Mouse (Mus musculus) heart, embryonic 16.5 days (tissue): ENCODE measurements at regions not wholly inside any gene's neighbourhood (a gene's known extent, or its start where the extent isn't known, plus 50 kb on each side); places are given as distances from the start of the nearest gene placed in this dataset.

Source experiments
- ATAC-seq: fragments of 200-750 bp; cut with Nextera tagmentation; replicated peaks from 2 replicates; pipeline ENCODE4 v1.8.0; 2017; ENCODE audit warnings: moderate number of reproducible peaks; ENCODE audit not compliant: insufficient read depth, low FRiP score; ENCODE audit errors: extremely low read depth
- H3K27ac ChIP-seq: fragments of 300-500 bp; sonication (generic); 2 replicates; pipeline ENCODE4 v1.5.1; 2014; ENCODE audit warnings: mild to moderate bottlenecking, low read length, control low read depth, moderate library complexity
- H3K27me3 ChIP-seq: fragments of 300-500 bp; sonication (generic); 2 replicates; pipeline ENCODE4 v1.6.1; 2014; ENCODE audit warnings: low read length, mixed read lengths; ENCODE audit not compliant: control insufficient read depth, insufficient read depth
- H3K36me3 ChIP-seq: fragments of 300-500 bp; sonication (generic); 2 replicates; pipeline ENCODE4 v1.6.1; 2014; ENCODE audit not compliant: control insufficient read depth, insufficient read depth
- H3K4me1 ChIP-seq: fragments of 300-500 bp; sonication (generic); 2 replicates; pipeline ENCODE4 v1.6.1; 2014; ENCODE audit warnings: low read length, mixed read lengths; ENCODE audit not compliant: control insufficient read depth, insufficient read depth
- H3K4me2 ChIP-seq: fragments of 300-500 bp; sonication (generic); 2 replicates; pipeline ENCODE4 v1.6.1; 2014; ENCODE audit warnings: low read depth, mild to moderate bottlenecking, control low read depth, low read length
- H3K4me3 ChIP-seq: fragments of 300-500 bp; sonication (generic); 2 replicates; pipeline ENCODE4 v1.5.1; 2014; ENCODE audit warnings: mild to moderate bottlenecking, control low read depth, low read length
- H3K9ac ChIP-seq: fragments of 300-500 bp; sonication (generic); 2 replicates; pipeline ENCODE4 v1.6.1; 2014; ENCODE audit warnings: low read length, control low read depth
- H3K9me3 ChIP-seq: fragments of 300-500 bp; sonication (generic); replicated peaks from 2 replicates; pipeline ENCODE4 v1.6.1; 2016; ENCODE audit warnings: low read length; ENCODE audit not compliant: control insufficient read depth
- WGBS: fragments of 180-500 bp; shearing (Covaris S2); extraction: QIAGEN DNeasy Blood & Tissue Kit; methylation state at CpG from one replicate; pipeline ENCODE4 v1.1.7; 2014; 5-methylcytosine and 5-hydroxymethylcytosine counted together

DNA sequence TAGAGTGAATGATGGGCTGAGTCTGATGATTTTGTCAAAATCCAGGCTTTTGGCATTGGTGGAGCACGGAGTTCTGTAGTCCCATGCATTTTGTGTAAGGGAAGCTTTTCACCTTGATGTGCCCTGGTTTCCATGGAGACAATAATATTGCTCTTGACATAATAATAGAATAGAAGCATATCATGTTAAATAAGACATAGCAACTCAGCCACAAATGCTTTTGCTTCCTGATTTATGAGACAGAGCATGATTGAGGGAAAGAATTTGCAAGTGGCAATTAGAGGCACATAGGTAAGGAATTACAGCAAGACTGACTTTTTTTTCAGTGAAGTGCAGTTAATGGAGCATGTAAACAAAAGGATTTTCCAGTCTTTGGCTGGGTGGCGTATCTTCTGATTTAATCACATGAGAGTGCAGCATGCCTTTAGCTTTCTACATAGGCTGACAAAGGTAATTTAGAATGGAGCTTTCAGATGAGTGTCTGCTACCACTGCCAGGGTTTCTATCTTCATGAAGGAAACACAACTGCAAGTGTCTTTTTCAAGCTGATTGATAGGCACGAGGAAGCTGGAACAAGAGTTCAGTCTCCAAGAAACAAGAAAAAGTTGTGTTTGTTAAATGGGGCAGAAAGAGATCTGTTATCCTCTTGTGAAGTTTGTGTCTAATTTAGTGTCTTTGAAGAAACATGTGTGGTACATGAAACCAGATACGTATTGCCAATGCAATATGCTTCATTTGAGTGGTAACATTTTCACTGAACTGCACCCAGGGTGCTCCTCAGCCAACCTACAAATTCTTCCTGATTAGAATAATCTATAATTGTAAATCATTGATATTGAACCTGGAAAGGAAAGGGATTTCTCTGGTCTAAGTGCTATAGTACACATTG, 1913.2 kb downstream of the 9330182O14Rik start:
- no peaks in the 10 kb centered on the region for H3K27me3 ChIP-seq
- WGBS: 74% methylated on average over 4 of the region's 4 CpGs
- no peaks in the 10 kb centered on the region for H3K36me3 ChIP-seq
- ATAC-seq: no peak
- H3K27ac ChIP-seq: no peak overlapping the region
- no peak overlapping the region for H3K4me3 ChIP-seq
- no peak overlapping the region for H3K9ac ChIP-seq
- H3K4me1 ChIP-seq: no peaks in the 10 kb centered on the region
- H3K9me3 ChIP-seq: no peaks in the 10 kb centered on the region
- H3K4me2 ChIP-seq: no peak overlapping the region

DNA sequence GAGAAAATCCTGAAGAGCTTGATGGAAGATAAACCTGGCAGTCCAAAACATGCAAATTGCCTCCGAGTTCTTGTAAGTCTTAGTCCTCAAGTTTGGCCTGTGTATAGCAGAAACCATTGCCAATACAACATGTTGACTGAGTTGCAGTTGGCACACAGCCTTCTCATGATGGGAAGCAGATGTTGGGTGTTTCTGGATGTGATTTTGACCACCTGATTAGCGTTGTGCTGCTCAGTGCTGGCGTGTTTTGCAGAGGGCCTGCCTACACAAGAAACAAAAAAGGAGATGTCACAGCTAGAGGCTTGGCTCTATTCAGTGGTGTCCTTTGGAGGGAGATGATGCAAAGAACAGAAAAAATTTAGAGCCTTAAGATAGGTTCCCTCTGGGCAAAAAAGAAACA, 1922.6 kb downstream of the 9330182O14Rik start:
- H3K4me3 ChIP-seq: no peak overlapping the region
- no peak overlapping the region for H3K4me2 ChIP-seq
- no peaks in the 10 kb centered on the region for H3K9me3 ChIP-seq
- H3K4me1 ChIP-seq: 0 out of 2 replicates have a peak, but pooled peaks cover 3% of the 10 kb centered on the region
- no peak overlapping the region for H3K9ac ChIP-seq
- no peak overlapping the region for H3K27ac ChIP-seq
- WGBS: 48% methylated on average over 3 of the region's 3 CpGs
- no peaks in the 10 kb centered on the region for H3K36me3 ChIP-seq
- no peaks in the 10 kb centered on the region for H3K27me3 ChIP-seq
- ATAC-seq: peak; percentile 65

DNA sequence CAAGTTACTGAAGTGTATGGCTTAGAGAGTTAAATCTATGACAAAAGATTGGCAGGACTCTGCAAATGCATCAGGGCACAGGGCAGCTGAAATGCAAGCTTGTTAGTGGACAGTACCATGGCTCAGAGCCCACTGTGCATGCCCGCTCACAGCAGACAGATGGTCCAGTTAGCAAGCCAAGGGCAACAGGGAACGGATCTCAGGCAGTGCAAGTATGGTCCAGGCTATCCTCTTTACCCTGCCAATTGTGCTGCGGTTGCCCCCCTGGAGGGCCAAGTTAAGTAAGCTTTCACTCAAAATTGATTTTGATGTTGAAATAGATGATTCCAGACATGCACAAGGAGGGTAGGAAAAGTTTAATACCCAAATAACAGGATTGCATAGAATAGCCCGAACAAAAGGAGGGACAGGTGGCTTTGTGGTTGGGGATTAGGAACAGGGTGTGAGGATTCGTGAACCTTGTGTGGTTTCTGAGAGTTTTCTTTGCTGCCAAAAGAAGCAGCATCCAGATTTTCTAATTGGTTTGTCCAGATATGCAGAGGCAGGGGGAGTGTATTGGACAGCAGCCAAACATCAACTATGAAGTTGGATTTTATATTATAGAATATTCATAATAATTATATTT, 1934.2 kb downstream of the 9330182O14Rik start:
- H3K9me3 ChIP-seq: no peaks in the 10 kb centered on the region
- no peak overlapping the region for H3K27ac ChIP-seq
- no peak for ATAC-seq
- no peak overlapping the region for H3K9ac ChIP-seq
- no peaks in the 10 kb centered on the region for H3K27me3 ChIP-seq
- H3K4me2 ChIP-seq: no peak overlapping the region
- no peaks in the 10 kb centered on the region for H3K4me1 ChIP-seq
- WGBS: 76% methylated on average over 5 of the region's 5 CpGs
- H3K36me3 ChIP-seq: no peaks in the 10 kb centered on the region
- no peak overlapping the region for H3K4me3 ChIP-seq

DNA sequence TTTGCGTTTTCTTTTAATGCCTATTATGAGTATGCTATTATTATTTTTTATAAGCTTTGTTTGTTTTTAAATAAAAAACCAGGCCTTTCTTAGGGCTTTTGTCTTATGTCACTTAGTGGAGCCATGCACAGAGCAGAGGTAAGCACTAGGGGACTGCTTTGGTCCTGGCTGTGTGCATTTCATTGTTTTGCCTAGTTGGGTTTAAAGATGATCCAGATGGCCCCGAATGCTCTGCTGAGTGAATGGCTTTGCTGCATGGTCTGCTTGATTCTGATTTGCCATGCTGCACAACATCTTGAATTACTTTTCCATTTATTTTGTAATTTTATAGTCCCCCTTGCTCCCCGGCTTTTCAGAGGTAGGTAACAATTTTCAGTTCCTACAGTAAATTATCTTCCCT, 1934.9 kb downstream of the 9330182O14Rik start:
- Histone ChIP-seq H3K27me3 (no peaks in the 10 kb centered on the region), H3K9ac (no peak overlapping the region), H3K4me3 (no peak overlapping the region), H3K4me2 (no peak overlapping the region), H3K4me1 (no peaks in the 10 kb centered on the region), H3K9me3 (no peaks in the 10 kb centered on the region), H3K36me3 (no peaks in the 10 kb centered on the region), H3K27ac (no peak overlapping the region)
- ATAC-seq: no peak
- whole genome bisulfite sequencing: 84% methylated on average over 3 of the region's 3 CpGs

DNA sequence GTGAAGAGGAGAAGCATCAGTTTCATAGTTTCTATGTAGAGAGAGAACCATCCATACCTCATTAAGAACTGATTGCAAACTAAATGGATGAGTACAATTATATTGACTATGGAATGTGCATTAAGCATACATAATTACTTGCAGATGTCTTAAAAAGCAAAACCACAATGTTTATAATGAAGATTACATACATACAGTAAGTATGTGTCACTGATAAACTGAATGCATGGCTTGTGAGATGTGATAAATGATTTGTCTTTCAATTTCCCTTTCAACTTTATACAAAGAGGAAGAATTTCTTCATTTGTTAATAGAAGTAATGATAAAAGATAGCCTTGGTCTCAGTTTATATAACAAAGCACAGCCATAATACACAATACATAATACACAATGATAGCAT, 1939.3 kb downstream of the 9330182O14Rik start:
- Histone ChIP-seq H3K4me1 (no peaks in the 10 kb centered on the region), H3K4me2 (no peak overlapping the region), H3K4me3 (no peak overlapping the region), H3K36me3 (no peaks in the 10 kb centered on the region), H3K9me3 (no peaks in the 10 kb centered on the region), H3K27ac (no peak overlapping the region), H3K9ac (no peak overlapping the region), H3K27me3 (no peaks in the 10 kb centered on the region)
- no peak for ATAC-seq

DNA sequence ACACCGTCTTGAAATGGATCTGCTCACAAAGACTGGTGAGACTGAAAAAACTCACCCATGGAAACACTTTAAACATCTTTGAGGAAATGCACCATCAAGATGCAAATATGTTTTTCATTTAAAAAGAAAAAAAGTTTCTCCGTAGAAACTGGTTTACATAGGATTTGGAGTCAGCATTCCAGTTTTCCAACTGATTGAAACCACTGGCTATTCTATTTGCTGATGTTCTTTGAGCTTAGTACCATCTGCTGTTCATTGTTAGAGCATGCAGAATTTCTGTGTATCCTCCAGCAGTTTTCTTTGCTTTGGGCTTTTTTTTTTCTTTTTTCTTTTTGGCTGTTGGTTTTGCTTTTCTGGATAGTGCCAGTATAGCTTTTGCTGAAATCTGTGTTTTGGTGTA, 1948.3 kb downstream of the 9330182O14Rik start:
- Histone ChIP-seq H3K4me2 (no peak overlapping the region), H3K27me3 (no peaks in the 10 kb centered on the region), H3K36me3 (no peaks in the 10 kb centered on the region), H3K9me3 (no peaks in the 10 kb centered on the region), H3K4me3 (no peak overlapping the region), H3K27ac (no peak overlapping the region), H3K9ac (no peak overlapping the region), H3K4me1 (no peaks in the 10 kb centered on the region)
- WGBS: 85% methylated on average over 2 of the region's 2 CpGs
- no peak for ATAC-seq

DNA sequence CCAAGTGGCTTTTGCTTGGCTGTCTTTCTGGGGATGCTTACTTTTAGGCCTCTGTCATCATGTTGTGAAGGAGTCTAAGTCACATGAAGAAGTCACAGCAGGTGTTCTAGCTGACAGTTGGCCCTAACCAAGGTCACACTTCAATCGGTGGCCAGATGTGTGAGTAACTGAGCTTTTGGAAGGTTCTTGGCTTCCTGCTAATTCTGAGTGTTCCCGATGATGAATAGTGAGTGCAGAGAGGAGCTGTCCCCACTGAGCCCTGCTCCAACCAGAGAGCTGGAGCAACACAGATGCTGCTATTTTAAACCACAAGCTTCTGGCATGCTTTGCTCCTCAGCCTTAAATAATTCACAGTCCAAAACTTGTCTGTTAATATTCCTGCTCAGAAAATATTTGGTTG, 1966.6 kb downstream of the 9330182O14Rik start:
- Histone ChIP-seq H3K4me3 (no peak overlapping the region), H3K4me1 (no peaks in the 10 kb centered on the region; the same call in 1 of the 2 replicates), H3K27ac (peak overlapping the region; percentile 27; the same call in 1 of the 2 replicates), H3K4me2 (no peak overlapping the region), H3K36me3 (no peaks in the 10 kb centered on the region), H3K9me3 (no peaks in the 10 kb centered on the region), H3K27me3 (no peaks in the 10 kb centered on the region), H3K9ac (no peak overlapping the region)
- ATAC-seq: peak; percentile 78
- WGBS: 13% methylated on average over 2 of the region's 2 CpGs

DNA sequence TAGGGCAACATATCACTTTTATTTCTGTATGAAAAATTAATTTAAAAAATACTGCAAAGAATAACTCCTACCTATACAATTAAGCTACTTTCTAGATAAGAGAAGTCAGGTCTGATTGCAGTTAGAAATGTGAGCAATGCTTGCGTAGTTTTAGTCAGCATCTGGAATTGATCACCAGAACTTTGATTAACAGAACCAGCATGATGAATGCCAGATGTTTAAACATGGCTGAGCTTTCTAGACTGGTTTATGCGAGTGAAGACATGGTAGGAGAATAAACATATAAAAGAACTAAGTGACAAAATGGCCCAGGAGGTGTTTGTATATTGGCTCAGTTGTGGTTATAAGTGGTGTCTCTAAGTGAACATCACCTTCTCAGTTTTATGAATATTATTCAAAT, 1970.7 kb downstream of the 9330182O14Rik start:
- no peak overlapping the region for H3K4me2 ChIP-seq
- WGBS: 66% methylated on average over 2 of the region's 2 CpGs
- H3K4me1 ChIP-seq: no peaks in the 10 kb centered on the region; the same call in 1 of the 2 replicates
- H3K9me3 ChIP-seq: no peaks in the 10 kb centered on the region
- no peaks in the 10 kb centered on the region for H3K27me3 ChIP-seq
- ATAC-seq: no peak
- H3K9ac ChIP-seq: no peak overlapping the region
- no peak overlapping the region for H3K27ac ChIP-seq
- no peak overlapping the region for H3K4me3 ChIP-seq
- no peaks in the 10 kb centered on the region for H3K36me3 ChIP-seq

DNA sequence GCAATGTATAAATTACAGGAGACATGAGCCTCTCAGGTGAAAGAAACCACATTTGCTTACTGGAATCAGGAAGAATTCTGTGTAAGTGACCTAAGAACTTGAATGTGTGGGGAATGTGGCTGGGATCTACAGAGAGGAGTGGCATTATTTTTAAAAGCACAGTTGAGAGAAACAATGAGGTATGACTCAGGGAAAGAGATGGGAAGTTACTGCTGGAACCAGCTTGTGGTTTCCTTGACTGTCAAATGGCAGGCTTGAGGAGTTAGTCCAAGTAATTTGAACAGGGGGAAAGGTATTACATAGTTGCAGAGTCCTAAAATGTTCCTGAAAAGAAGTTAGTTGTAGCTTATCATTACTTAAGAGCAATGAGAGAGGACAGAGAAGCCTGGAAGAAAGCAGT, 1972.9 kb downstream of the 9330182O14Rik start:
- no peak overlapping the region for H3K9ac ChIP-seq
- H3K36me3 ChIP-seq: no peaks in the 10 kb centered on the region
- H3K27me3 ChIP-seq: no peaks in the 10 kb centered on the region
- H3K4me3 ChIP-seq: no peak overlapping the region
- no peak for ATAC-seq
- no peaks in the 10 kb centered on the region for H3K4me1 ChIP-seq
- no peak overlapping the region for H3K27ac ChIP-seq
- no peaks in the 10 kb centered on the region for H3K9me3 ChIP-seq
- H3K4me2 ChIP-seq: no peak overlapping the region
